Mouse (Mus musculus) intestine, embryonic 15.5 days (tissue): Measurements from ENCODE around the gene Kansl3. TPM values are rescaled to one million over a fixed set of nuclear protein-coding genes. Genes with fewer than 3 reads are reported as not detected.

Experiments
- ATAC-seq: fragments of 200-750 bp; cut with Nextera tagmentation; 2 replicates; pipeline ENCODE4 v1.8.0; 2017; ENCODE audit warnings: moderate TSS enrichment, moderate library complexity
- H3K27ac ChIP-seq: fragments of 300-500 bp; sonication (generic); 2 replicates; pipeline ENCODE4 v1.5.1; 2015; ENCODE audit warnings: mild to moderate bottlenecking, inconsistent platforms
- H3K27me3 ChIP-seq: fragments of 300-500 bp; sonication (generic); replicated peaks from 2 replicates; pipeline ENCODE4 v1.6.1; 2015; ENCODE audit warnings: inconsistent platforms
- H3K36me3 ChIP-seq: fragments of 300-500 bp; sonication (generic); 2 replicates; pipeline ENCODE4 v1.6.1; 2015; ENCODE audit warnings: inconsistent platforms
- H3K4me1 ChIP-seq: fragments of 300-500 bp; sonication (generic); replicated peaks from 2 replicates; pipeline ENCODE4 v1.6.1; 2015; ENCODE audit warnings: inconsistent platforms
- H3K4me2 ChIP-seq: fragments of 300-500 bp; sonication (generic); replicated peaks from 2 replicates; pipeline ENCODE4 v1.6.1; 2015; ENCODE audit warnings: mild to moderate bottlenecking, inconsistent platforms
- H3K4me3 ChIP-seq: fragments of 300-500 bp; sonication (generic); replicated peaks from 2 replicates; pipeline ENCODE4 v1.5.1; 2015; ENCODE audit warnings: inconsistent platforms
- H3K9ac ChIP-seq: fragments of 300-500 bp; sonication (generic); 2 replicates; pipeline ENCODE4 v1.6.1; 2015; ENCODE audit warnings: inconsistent platforms
- H3K9me3 ChIP-seq: fragments of 300-500 bp; sonication (generic); 2 replicates; pipeline ENCODE4 v1.6.1; 2016; ENCODE audit warnings: inconsistent platforms
- WGBS: fragments of 180-500 bp; shearing (Covaris S2); methylation state at CpG from one replicate; pipeline ENCODE4 v1.1.7; 2015; 5-methylcytosine and 5-hydroxymethylcytosine counted together
- polyA plus RNA-seq: library from polyadenylated mRNA; unstranded; fragments of >200 nt; fragmentation: Nextera tagmentation; extraction: Ambion mirVana; gene quantifications from 2 replicates; pipeline ENCODE4 v1.2.1, GENCODE M21; 2015

The Kansl3 gene
- 32.2 and 36.5 TPM in 2 replicates for polyA plus RNA-seq

DNA sequence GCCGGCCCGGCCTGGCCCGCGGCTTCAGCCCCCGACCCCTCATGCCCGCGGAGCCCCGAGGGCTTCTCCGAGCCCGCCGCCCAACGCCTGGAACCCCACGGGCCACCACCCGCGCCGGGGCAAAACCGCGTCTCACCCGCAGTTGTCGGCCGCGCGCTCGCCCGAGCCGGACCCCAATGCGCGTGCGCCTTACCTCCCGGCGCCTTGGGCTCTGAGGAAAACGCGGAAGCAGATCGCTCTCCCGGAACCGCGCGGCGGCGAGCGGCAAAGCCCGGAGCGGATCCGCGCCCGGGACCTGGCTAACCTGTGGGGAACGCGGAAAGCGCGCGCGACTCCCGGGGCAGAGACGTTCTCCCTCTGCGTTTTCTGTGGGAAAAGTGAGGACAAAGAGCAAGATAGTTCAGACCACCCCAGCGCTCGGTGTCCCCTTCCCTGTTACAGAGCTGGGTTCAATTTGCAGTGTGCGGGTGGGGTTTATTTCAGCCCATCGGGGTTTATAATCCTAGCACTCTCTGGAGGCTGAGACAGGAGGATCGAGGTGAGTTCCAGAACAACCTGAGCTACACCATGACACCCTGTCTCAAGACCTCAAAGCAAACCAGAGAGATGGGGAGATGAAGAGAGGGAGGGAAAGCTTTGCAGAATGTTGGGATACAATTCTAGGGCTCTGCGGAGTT is at the start of gene Kansl3:
TSS of gene Kansl3 (minus strand) at position 213 of the 677 bp plus-strand sequence.
- ATAC-seq: peak; percentile 89
- Histone ChIP-seq H3K4me3 (peak within 1 kb of the TSS; percentile 90), H3K9ac (peak within 1 kb of the TSS; percentile 98), H3K4me2 (peak within 1 kb of the TSS; percentile 61), H3K27me3 (no peaks in the 10 kb centered on the region), H3K4me1 (peaks cover 13% of the 10 kb centered on the region), H3K27ac (peak within 1 kb of the TSS; percentile 80), H3K36me3 (peaks cover 5% of the 10 kb centered on the region), H3K9me3 (no peaks in the 10 kb centered on the region)
- 3% methylated on average over 61 of the region's 61 CpGs for WGBS

DNA sequence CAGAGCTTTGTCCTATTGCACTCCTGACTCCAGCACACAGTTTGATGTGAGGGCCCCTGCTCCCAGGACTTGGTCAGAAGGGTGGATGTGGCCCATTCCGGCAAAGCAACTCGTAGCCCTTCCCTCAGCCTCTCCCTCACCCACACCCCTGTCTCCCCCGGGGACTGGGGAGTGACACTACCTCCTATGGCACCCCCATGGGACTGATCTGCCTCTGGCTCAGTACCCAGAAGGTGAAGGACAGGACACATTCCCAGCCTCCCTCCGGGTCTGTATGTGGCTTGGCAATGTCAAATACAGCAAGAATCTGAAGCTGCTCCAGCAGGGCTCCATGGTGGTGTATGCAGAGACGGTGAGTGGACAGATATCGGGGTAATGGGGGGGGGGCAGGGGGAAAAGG is 35.5 kb upstream of the Kansl3 start:
- WGBS: 77% methylated on average over 6 of the region's 6 CpGs
- Histone ChIP-seq H3K4me1 (no peaks in the 10 kb centered on the region), H3K27me3 (no peaks in the 10 kb centered on the region), H3K9ac (no peak overlapping the region), H3K4me2 (no peak overlapping the region), H3K36me3 (no peaks in the 10 kb centered on the region), H3K4me3 (no peak overlapping the region), H3K9me3 (no peaks in the 10 kb centered on the region), H3K27ac (no peak overlapping the region)
- no peak for ATAC-seq

DNA sequence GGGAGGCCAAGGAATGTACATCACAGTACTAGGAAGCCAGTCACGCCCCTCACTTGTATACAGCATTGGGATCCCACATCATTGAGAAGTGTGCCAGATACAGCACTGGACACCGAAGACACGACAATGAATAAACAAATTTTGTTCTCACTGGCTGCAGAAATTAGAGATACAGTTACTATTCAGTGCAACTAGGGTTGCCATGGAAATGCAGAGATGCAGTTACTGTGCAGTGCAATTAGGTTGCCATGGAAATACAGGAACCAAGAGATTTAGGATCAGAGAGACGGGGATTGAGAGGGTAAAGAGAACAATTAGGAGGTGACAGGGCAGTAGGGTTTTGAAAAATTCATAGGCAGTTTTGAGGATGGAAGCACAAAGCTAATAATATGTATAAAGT is 32.5 kb upstream of the Kansl3 start:
- no peak for ATAC-seq
- whole genome bisulfite sequencing: 62% methylated on average over 4 of the region's 4 CpGs

DNA sequence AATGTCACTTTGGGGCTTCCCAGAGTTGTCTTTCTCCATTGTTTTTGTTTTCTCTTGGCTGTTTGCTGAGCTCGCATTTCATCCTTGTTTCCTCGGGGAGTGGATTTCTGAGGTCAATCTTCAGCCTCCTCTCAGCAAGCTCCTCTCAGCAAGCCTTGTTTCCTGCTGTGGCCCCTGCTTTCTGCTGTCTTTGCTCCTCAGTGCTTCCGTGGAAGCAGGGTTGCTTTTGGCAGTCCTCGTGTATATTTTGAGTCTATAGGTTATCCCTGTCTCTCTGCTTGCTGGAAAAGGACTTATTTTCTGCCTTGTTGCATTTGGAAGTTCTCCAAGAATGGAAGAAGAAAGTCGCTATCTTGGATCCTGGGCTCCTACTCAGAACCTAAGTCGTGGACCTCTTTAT is 28.1 kb upstream of the Kansl3 start:
- no peaks in the 10 kb centered on the region for H3K4me1 ChIP-seq
- no peak overlapping the region for H3K27ac ChIP-seq
- no peak overlapping the region for H3K4me2 ChIP-seq
- H3K27me3 ChIP-seq: no peaks in the 10 kb centered on the region
- no peaks in the 10 kb centered on the region for H3K36me3 ChIP-seq
- peak overlapping the region; percentile 20; the same call in 1 of the 2 replicates for H3K9ac ChIP-seq
- 17% methylated on average over 6 of the region's 6 CpGs for WGBS
- no peaks in the 10 kb centered on the region for H3K9me3 ChIP-seq
- no peak for ATAC-seq
- H3K4me3 ChIP-seq: no peak overlapping the region

More for the DNA sequence above, 32.5 kb upstream of the Kansl3 start:
- no peaks in the 10 kb centered on the region for H3K4me1 ChIP-seq
- no peak overlapping the region for H3K4me3 ChIP-seq
- H3K27me3 ChIP-seq: no peaks in the 10 kb centered on the region
- H3K36me3 ChIP-seq: no peaks in the 10 kb centered on the region
- no peaks in the 10 kb centered on the region for H3K9me3 ChIP-seq
- H3K9ac ChIP-seq: no peak overlapping the region
- no peak overlapping the region for H3K27ac ChIP-seq
- no peak overlapping the region for H3K4me2 ChIP-seq

DNA sequence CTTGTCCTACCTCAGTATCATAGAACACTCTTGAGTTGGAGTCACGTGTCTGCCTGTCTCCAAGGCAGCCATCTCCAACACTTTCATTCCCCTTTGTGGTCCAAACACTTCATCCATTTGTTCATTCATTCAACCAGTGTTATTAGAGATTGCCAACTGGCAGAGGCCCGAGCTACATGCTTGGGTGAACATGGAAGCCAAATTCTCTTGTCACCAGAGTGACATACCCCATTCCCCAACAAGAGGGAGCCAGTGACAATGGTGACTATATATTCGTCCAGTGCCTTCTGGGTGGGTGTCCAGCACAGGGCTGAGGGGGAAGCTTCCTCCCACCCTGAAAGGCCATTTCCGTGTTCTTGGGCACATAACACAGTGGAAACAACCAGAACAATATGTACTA is 10.6 kb upstream of the Kansl3 start:
- Histone ChIP-seq H3K9me3 (no peaks in the 10 kb centered on the region), H3K4me3 (no peak overlapping the region), H3K27ac (no peak overlapping the region), H3K27me3 (no peaks in the 10 kb centered on the region), H3K36me3 (no peaks in the 10 kb centered on the region), H3K4me2 (no peak overlapping the region), H3K4me1 (no peaks in the 10 kb centered on the region), H3K9ac (no peak overlapping the region)
- 74% methylated on average over 4 of the region's 4 CpGs for WGBS
- no peak for ATAC-seq

DNA sequence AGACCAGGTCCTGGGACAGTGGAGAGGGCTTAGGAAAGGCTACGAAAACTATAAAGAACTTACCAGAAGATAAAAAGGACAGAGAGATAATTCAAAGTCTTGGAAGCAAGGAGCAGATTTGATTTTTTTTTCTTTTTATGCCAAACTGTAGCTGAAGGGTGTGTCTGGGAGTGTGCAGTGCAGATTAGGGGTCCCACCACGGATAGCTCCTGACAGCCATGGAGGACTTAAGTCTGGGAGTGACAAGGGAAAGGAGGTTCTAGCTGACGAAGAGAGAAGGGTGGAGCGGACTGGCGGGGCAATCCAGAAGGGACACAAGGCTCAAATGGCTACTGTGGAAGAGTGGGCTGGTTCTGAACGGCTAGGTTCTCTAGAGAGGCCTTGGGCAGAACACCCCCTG is 9.9 kb upstream of the Kansl3 start:
- Histone ChIP-seq H3K4me1 (no peaks in the 10 kb centered on the region), H3K27me3 (no peaks in the 10 kb centered on the region), H3K36me3 (no peaks in the 10 kb centered on the region), H3K27ac (no peak overlapping the region), H3K9ac (no peak overlapping the region), H3K4me3 (no peak overlapping the region), H3K4me2 (no peak overlapping the region), H3K9me3 (no peaks in the 10 kb centered on the region)
- WGBS: 71% methylated on average over 6 of the region's 6 CpGs
- no peak for ATAC-seq

DNA sequence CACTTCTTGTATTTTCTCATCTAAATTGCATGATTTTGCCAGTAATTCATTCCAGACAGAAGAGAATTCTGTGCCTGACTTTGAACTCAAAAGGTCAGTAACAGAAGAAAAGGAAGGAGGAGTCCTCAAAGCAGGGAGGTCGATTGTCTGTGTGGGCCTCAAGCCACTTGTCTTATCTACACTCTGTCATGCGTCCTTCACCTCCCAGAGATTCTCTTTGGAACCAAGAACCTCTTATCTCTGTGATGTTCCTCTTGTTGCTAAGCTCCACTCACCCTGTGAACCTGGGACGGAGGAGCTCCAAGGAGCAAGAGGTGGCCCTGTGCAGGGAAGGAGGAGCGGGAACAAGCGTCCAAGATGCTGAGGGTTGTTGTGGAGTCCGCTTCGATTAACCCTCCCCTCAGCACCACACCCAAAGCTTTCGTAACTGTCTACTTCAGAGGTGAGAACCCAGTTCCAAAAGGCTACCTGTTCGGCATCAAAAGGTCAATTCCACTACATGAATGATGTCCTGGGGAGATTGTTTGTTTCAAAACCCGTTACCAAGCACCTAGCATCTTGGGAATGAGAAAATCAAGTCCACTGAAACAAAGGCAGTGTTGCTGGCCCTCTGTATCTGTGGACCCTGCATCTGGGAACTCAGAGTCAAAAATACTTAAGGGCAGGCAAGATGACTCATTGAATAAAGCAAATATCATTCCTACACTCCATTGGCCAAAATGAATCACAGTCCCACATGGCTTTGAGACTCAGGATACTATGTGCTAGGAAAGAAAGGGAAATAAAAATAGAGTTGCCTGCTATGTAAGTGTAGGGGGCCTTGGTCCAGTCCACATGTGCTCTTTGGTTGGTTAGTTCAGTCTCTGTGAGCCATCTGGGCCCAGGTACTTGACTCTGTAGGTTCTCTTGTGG is 3.2 kb upstream of the Kansl3 start, which contains the start of gene Fer1l5:
TSS of gene Fer1l5 (plus strand) at position 358 of the 912 bp plus-strand sequence.
- Histone ChIP-seq H3K27me3 (no peaks in the 10 kb centered on the region), H3K4me1 (peaks cover 8% of the 10 kb centered on the region), H3K4me3 (no peak within 1 kb of the TSS), H3K36me3 (no peaks in the 10 kb centered on the region), H3K9me3 (no peaks in the 10 kb centered on the region), H3K9ac (no peak within 1 kb of the TSS), H3K4me2 (no peak within 1 kb of the TSS), H3K27ac (no peak within 1 kb of the TSS)
- WGBS: 78% methylated on average over 10 of the region's 10 CpGs
- no peak for ATAC-seq

DNA sequence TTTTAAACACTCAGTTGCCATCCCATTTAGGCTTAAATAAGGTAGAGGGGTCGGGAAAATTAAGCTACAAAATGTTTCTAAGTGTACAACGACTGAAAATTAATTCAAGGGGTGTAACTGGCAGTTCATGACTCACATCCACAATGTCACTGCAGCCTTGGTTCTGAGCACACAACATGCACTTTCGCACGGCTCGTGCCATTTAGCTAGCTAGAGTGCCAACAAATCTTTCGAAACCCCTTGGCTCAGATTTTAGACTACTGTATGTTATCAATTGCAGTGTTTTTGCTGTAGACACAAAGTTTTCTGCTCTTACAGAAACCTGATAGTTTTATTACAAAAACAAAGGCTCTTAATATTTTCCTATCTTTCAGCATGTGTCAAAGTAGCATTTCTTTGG is 1.9 kb upstream of the Kansl3 start:
- no peak for ATAC-seq
- no peaks in the 10 kb centered on the region for H3K27me3 ChIP-seq
- peaks cover 13% of the 10 kb centered on the region for H3K4me1 ChIP-seq
- no peak overlapping the region for H3K4me2 ChIP-seq
- no peak overlapping the region for H3K4me3 ChIP-seq
- 84% methylated on average over 6 of the region's 6 CpGs for WGBS
- H3K36me3 ChIP-seq: no peaks in the 10 kb centered on the region
- H3K27ac ChIP-seq: no peak overlapping the region
- no peak overlapping the region for H3K9ac ChIP-seq
- no peaks in the 10 kb centered on the region for H3K9me3 ChIP-seq

DNA sequence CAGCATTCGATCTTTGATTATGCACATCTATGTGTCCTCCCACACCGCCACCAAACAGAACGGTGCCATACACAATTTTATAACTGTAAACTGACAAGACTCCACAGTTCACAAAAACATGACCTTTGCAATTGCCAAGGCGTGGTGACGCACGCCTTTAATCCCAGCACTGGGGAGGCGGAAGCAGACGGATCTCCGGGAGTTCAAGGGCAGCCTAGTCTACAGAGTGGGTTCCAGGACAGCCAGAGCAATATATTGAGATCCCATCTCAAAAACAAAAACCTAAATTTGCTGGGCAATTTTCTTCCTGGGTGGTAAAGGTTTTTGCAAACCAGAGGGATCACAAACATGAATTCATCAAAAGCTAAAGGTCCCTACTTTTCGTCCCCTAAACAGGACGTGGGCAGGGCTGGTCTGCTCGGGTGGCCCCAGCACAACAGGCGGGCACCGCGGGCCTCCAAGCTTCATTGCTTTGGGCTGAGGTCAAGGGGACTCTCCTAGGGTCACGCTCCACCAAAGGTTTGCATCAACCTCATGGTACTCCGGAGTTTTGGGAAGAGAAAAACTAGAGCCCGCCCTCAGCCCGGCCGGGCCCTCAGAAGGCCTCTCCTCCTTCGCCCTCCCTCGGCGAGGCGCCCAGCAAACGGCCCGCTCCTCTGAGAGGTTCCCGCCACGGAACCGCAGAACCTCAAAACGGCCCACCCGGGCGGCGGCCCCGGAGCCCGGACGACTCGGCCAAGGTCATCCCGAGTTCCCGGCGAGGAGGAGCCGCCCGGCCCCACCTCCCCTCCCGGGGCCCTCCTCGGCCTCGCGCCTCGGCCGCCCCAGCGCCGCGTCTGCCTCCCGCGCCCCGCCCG is 641 bp downstream of the Kansl3 start:
- H3K9me3 ChIP-seq: no peaks in the 10 kb centered on the region
- 3% methylated on average over 53 of the region's 55 CpGs for WGBS
- H3K27ac ChIP-seq: peak overlapping the region; percentile 80
- ATAC-seq: peak; percentile 93
- H3K9ac ChIP-seq: peak overlapping the region; percentile 98
- H3K4me2 ChIP-seq: peak overlapping the region; percentile 61
- peaks cover 8% of the 10 kb centered on the region for H3K36me3 ChIP-seq
- no peaks in the 10 kb centered on the region for H3K27me3 ChIP-seq
- H3K4me1 ChIP-seq: peaks cover 13% of the 10 kb centered on the region
- H3K4me3 ChIP-seq: peak overlapping the region; percentile 90

DNA sequence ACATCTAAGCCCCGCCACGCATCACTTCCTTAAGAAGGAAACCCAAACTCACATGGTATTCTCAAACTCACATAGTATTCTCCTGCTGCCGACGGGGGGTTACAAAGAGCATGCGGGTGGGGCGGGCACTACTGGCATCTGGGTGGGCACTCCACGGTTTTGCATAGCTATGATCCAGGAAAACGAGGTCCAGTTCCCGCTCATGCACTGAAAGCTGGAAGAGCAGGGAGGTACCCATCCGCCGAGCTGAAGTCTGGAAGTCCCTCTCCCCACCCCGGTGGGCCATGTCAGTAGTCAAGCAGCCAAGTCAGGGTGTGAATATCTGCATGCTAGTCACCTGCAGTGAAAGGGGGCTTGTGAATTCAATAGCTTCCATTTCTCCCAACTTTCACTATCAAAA is 1.3 kb downstream of the Kansl3 start:
- ATAC-seq: no peak
- WGBS: 51% methylated on average over 12 of the region's 12 CpGs
- H3K27me3 ChIP-seq: no peaks in the 10 kb centered on the region
- peak overlapping the region; percentile 90 for H3K4me3 ChIP-seq
- H3K4me2 ChIP-seq: peak overlapping the region; percentile 61
- H3K9me3 ChIP-seq: no peaks in the 10 kb centered on the region
- H3K27ac ChIP-seq: no peak overlapping the region
- peak overlapping the region; percentile 98 for H3K9ac ChIP-seq
- H3K4me1 ChIP-seq: peaks cover 13% of the 10 kb centered on the region
- H3K36me3 ChIP-seq: peaks cover 8% of the 10 kb centered on the region

DNA sequence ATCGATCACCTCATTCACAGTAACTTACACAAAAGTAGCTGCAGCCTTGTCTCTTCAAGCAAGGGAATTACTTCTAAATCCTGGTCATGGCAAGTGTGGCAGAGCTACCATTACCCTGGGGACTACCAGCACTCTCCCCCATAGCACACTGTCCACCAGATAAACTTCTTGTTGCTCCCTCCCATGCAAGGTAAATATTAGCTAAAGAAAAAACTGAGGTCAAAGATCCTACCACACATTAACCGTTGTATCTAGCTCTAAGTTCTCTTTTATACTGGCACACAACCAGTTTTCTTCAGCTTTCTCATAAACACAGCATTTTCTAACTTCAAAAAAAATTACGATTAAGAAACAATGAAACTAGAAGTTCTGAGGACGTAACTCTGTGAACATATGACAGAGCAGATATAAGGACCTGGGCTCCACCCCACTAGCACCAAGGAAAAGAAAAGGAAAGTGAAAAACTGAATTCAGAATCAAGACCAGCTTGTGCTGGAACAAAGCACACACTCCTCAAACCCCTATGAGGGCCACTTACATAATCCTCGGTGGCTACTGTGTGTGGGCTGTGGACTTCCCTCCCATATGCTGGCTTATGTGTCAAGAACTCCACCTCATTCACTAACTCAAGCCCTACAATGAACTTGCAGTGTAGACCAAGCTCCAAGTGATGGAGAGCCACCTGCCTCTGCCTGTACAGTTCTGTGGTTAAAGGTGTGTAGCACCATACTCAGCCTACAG is 11.9 kb downstream of the Kansl3 start:
- Histone ChIP-seq H3K9me3 (no peaks in the 10 kb centered on the region), H3K4me1 (no peaks in the 10 kb centered on the region; the same call in 1 of the 2 replicates), H3K9ac (no peak overlapping the region), H3K4me2 (no peak overlapping the region), H3K36me3 (peaks cover 36% of the 10 kb centered on the region), H3K27me3 (no peaks in the 10 kb centered on the region), H3K27ac (no peak overlapping the region), H3K4me3 (no peak overlapping the region)
- WGBS: 78% methylated on average over 5 of the region's 5 CpGs
- no peak for ATAC-seq
